Mouse (Mus musculus): Measurements from ENCODE around the gene Aldh3a1.

Aldh3a1 gene

GRCm38 (mm10) chr11:61192779-61193178 lies 14.6 kb upstream of the Aldh3a1 start:
- in situ Hi-C loops (cut with MboI; ENCODE audit: unreplicated experiment in 2 of 2), result loop anchor here (5.0 to 10.0 kb wide), 6 partner anchors 215 to 525 kb away; partner anchors contain the start of genes B9d1 (in 1 of the 2) and Mapk7 (in 1 of the 2)

GRCm38 (mm10) chr11:61193392-61193791 lies 13.9 kb upstream of the Aldh3a1 start:
- in situ Hi-C loops (cut with MboI; ENCODE audit: unreplicated experiment in 2 of 2), result loop anchor here (5.0 to 10.0 kb wide), 6 partner anchors 214 to 524 kb away; partner anchors contain the start of genes B9d1 (in 1 of the 2) and Mapk7 (in 1 of the 2)

GRCm38 (mm10) chr11:61196616-61197353 lies 10.6 kb upstream of the Aldh3a1 start:
- in situ Hi-C loops (cut with MboI; ENCODE audit: unreplicated experiment in 2 of 2), result loop anchor here in 1 of 2 experiments (10.0 kb wide), 2 partner anchors 298 to 518 kb away; partner anchors contain the start of gene Mapk7

GRCm38 (mm10) chr11:61197935-61198334 lies 9.4 kb upstream of the Aldh3a1 start:
- in situ Hi-C loops (cut with MboI; ENCODE audit: unreplicated experiment in 2 of 2), result loop anchor here in 1 of 2 experiments (10.0 kb wide), 2 partner anchors 297 to 517 kb away; partner anchors contain the start of gene Mapk7

GRCm38 (mm10) chr11:61199620-61200362 lies 7.5 kb upstream of the Aldh3a1 start:
- in situ Hi-C loops (cut with MboI; ENCODE audit: unreplicated experiment in 2 of 2), result loop anchor here in 1 of 2 experiments (10.0 kb wide), 2 partner anchors 295 to 515 kb away; partner anchors contain the start of gene Mapk7

GRCm38 (mm10) chr11:61202186-61202585 lies 5.2 kb upstream of the Aldh3a1 start:
- in situ Hi-C loops (cut with MboI; ENCODE audit: unreplicated experiment in 2 of 2), result no loop called here

GRCm38 (mm10) chr11:61202810-61203209 lies 4.5 kb upstream of the Aldh3a1 start:
- in situ Hi-C loops (cut with MboI; ENCODE audit: unreplicated experiment in 2 of 2), result no loop called here

- in situ Hi-C loops (cut with MboI; ENCODE audit: unreplicated experiment in 2 of 2), result no loop called here
These were observed 2.0 kb upstream of the Aldh3a1 start for GRCm38 (mm10) chr11:61205167-61205950.

- in situ Hi-C loops (cut with MboI; ENCODE audit: unreplicated experiment in 2 of 2), result no loop called here
These were observed 1.2 kb upstream of the Aldh3a1 start for GRCm38 (mm10) chr11:61206136-61206535.

GRCm38 (mm10) chr11:61208316-61208715 lies 979 bp downstream of the Aldh3a1 start:
- in situ Hi-C loops (cut with MboI; ENCODE audit: unreplicated experiment in 2 of 2), result no loop called here

GRCm38 (mm10) chr11:61212102-61212501 lies 4.8 kb downstream of the Aldh3a1 start:
- in situ Hi-C loops (cut with MboI; ENCODE audit: unreplicated experiment in 2 of 2), result no loop called here

- in situ Hi-C loops (cut with MboI; ENCODE audit: unreplicated experiment in 2 of 2), result no loop called here
These were observed 8.6 kb downstream of the Aldh3a1 start for GRCm38 (mm10) chr11:61215936-61216335.

- in situ Hi-C loops (cut with MboI; ENCODE audit: unreplicated experiment in 2 of 2), result no loop called here
These were observed 13.0 kb downstream of the Aldh3a1 start for GRCm38 (mm10) chr11:61220156-61220881.

- in situ Hi-C loops (cut with MboI; ENCODE audit: unreplicated experiment in 2 of 2), result no loop called here
These were observed 14.7 kb downstream of the Aldh3a1 start for GRCm38 (mm10) chr11:61222007-61222406.

- in situ Hi-C loops (cut with MboI; ENCODE audit: unreplicated experiment in 2 of 2), result no loop called here
These were observed 15.8 kb downstream of the Aldh3a1 start for GRCm38 (mm10) chr11:61222971-61223745.

- in situ Hi-C loops (cut with MboI; ENCODE audit: unreplicated experiment in 2 of 2), result no loop called here
These were observed 17.0 kb downstream of the Aldh3a1 start for GRCm38 (mm10) chr11:61224234-61224744.

- in situ Hi-C loops (cut with MboI; ENCODE audit: unreplicated experiment in 2 of 2), result no loop called here
These were observed 17.6 kb downstream of the Aldh3a1 start for GRCm38 (mm10) chr11:61224907-61225306.

GRCm38 (mm10) chr11:61225511-61225910 lies 18.2 kb downstream of the Aldh3a1 start:
- in situ Hi-C loops (cut with MboI; ENCODE audit: unreplicated experiment in 2 of 2), result no loop called here

- in situ Hi-C loops (cut with MboI; ENCODE audit: unreplicated experiment in 2 of 2), result no loop called here
These were observed 18.6 kb downstream of the Aldh3a1 start for GRCm38 (mm10) chr11:61225941-61226412.

Data from v-Abl transformed pro-B cells (cell line).